Mouse (Mus musculus): ENCODE measurements around the gene Alpl.

- TF ChIP-seq POLR2A (IDR thresholded peaks at IDR 0.05; ENCODE audit: low read depth, low read length): no peak
- TF ChIP-seq CTCF (conservative IDR thresholded peaks at IDR 0.05; ENCODE audit: insufficient read depth, insufficient read length, low read depth, low read length): no peak
Observed at GRCm38 (mm10) chr4:137815473-137815872, 19.3 kb upstream of the Alpl start.

All from kidney, adult 2 months (tissue).